Mouse (Mus musculus) bone marrow, adult 2 months (tissue): ENCODE results near the gene Rab37.

Source experiments
- CTCF ChIP-seq: fragments of 200-500 bp; IDR thresholded peaks from 2 replicates; pipeline ENCODE4 v1.5.1; 2011; ENCODE audit warnings: low read length, control low read depth; ENCODE audit not compliant: control insufficient read depth, insufficient read depth
- POLR2A ChIP-seq: fragments of 200-500 bp; IDR thresholded peaks from 2 replicates; pipeline ENCODE4 v1.6.1; 2011; ENCODE audit warnings: low read depth, mild to moderate bottlenecking, control low read depth, low read length, borderline replicate concordance; ENCODE audit not compliant: control insufficient read depth

GRCm38 (mm10) chr11:115104769-115105563, 13.7 kb downstream of the Rab37 start:
- TF ChIP-seq CTCF (no peak), POLR2A (no peak)
